Mouse (Mus musculus) Patski (cell line): Measurements from ENCODE around the gene Grhpr. TPM values are rescaled to one million over a fixed set of nuclear protein-coding genes. Genes with fewer than 3 reads are reported as not detected.
"Not testable (repeated sequence)": the region's sequence is repeated elsewhere in the genome, so short reads cannot be mapped to it uniquely, and the experiment has no call there.

Source experiments
- ATAC-seq: fragments of 100-300 bp; one replicate; pipeline ENCODE4 v1.8.0; 2021
- CTCF ChIA-PET: fragments of 350-600 bp; sonication (Branson Sonifier 250); formaldehyde crosslinking; loops from one replicate; lab custom pipeline; 2022; ENCODE audit warnings: inconsistent platforms; lab: Charles Lee
- POLR2A ChIA-PET: fragments of 350-600 bp; sonication (Branson Sonifier 250); formaldehyde crosslinking; loops from one replicate; lab custom pipeline; 2022; ENCODE audit warnings: antibody characterized with exemption, inconsistent platforms; lab: Charles Lee
- DNase-seq: peaks from one replicate; pipeline ENCODE4 v3.0.0-alpha.2; 2011; ENCODE audit warnings: low read depth, low spot score
- H3K27me3 ChIP-seq: fragments of 371-371 bp; one replicate; pipeline ENCODE4 v1.5.1; 2021
- CTCF ChIP-seq: fragments of 100-300 bp; IDR thresholded peaks from one replicate; pipeline ENCODE4 v1.5.1; 2021
- in situ Hi-C: fragments of 300-500 bp; cut with MboI; formaldehyde crosslinking; loops from 3 replicates; pipeline ENCODE4 v1.11.1; 2018; ENCODE audit warnings: low pct_unique_long_range_greater_than_20kb, mixed read lengths
- polyA plus RNA-seq: library from polyadenylated mRNA; unstranded; gene quantifications from one replicate; pipeline ENCODE4 v1.2.3, GENCODE M21; 2021

Gene Grhpr
- polyA plus RNA-seq, 1 experiment from 2014 or later = 23.7 TPM

GRCm38 (mm10) chr4:44973871-44974270, 7.3 kb upstream of the Grhpr start:
- ChIA-PET CTCF (interaction anchor here (0.7 to 1.4 kb wide), 4 partner anchors 8 to 38 kb away, joined by 3 to 9 read pairs (median 4); partner anchors contain the start of gene Zbtb5), POLR2A (no interaction called here)

GRCm38 (mm10) chr4:44974331-44974730, 6.9 kb upstream of the Grhpr start:
- DNase-seq (no peak), ATAC-seq (no peak)
- CTCF ChIA-PET = no interaction called here
- in situ Hi-C loops = loop anchor here (5.0 kb wide), 2 partner anchors 38 to 308 kb away; partner anchors contain the start of gene Zbtb5
- no peaks in the 10 kb centered on the region for H3K27me3 ChIP-seq
- POLR2A ChIA-PET = no interaction called here
- no peak for TF ChIP-seq CTCF

More at GRCm38 (mm10) chr4:44973871-44974270, 7.3 kb upstream of the Grhpr start:
- in situ Hi-C loops = loop anchor here (5.0 kb wide), 2 partner anchors 38 to 308 kb away; partner anchors contain the start of gene Zbtb5
- DNase-seq (no peak), ATAC-seq (no peak)
- no peaks in the 10 kb centered on the region for H3K27me3 ChIP-seq
- TF ChIP-seq CTCF = no peak

- TF ChIP-seq CTCF = no peak
- CTCF ChIA-PET = no interaction called here
- POLR2A ChIA-PET = no interaction called here
- no peaks in the 10 kb centered on the region for H3K27me3 ChIP-seq
- in situ Hi-C loops = no loop called here
- no peak for DNase-seq
- ATAC-seq = no peak
These were observed 5.1 kb upstream of the Grhpr start for GRCm38 (mm10) chr4:44976026-44976615.

GRCm38 (mm10) chr4:44976921-44977710, 4.1 kb upstream of the Grhpr start:
- TF ChIP-seq CTCF = no peak
- in situ Hi-C loops = no loop called here
- POLR2A ChIA-PET = no interaction called here
- no peak for DNase-seq
- CTCF ChIA-PET = no interaction called here
- no peak for ATAC-seq
- no peaks in the 10 kb centered on the region for H3K27me3 ChIP-seq

GRCm38 (mm10) chr4:44978175-44978574, 3.0 kb upstream of the Grhpr start:
- CTCF ChIA-PET = no interaction called here
- no peaks in the 10 kb centered on the region for H3K27me3 ChIP-seq
- TF ChIP-seq CTCF = no peak
- no peak for ATAC-seq
- no peak for DNase-seq
- POLR2A ChIA-PET = no interaction called here
- in situ Hi-C loops = no loop called here

GRCm38 (mm10) chr4:44979794-44980338, 1.3 kb upstream of the Grhpr start:
- ATAC-seq (no peak), DNase-seq (no peak)
- POLR2A ChIA-PET = no interaction called here

GRCm38 (mm10) chr4:44981974-44982287, 736 bp downstream of the Grhpr start:
- DNase-seq = no peak
- ChIA-PET CTCF (interaction anchor here (1.0 to 1.3 kb wide), 2 partner anchors 9 to 36 kb away, joined by 4 to 5 read pairs; partner anchors contain the start of gene Polr1e), POLR2A (interaction anchor here (0.9 kb wide), 1 partner anchor 31 kb away, joined by 3 read pairs; no protein-coding TSS in a partner anchor)
- in situ Hi-C loops = no loop called here
- no peak for TF ChIP-seq CTCF
- H3K27me3 ChIP-seq = no peaks in the 10 kb centered on the region
- ATAC-seq = no peak

More at GRCm38 (mm10) chr4:44979794-44980338, 1.3 kb upstream of the Grhpr start:
- in situ Hi-C loops = no loop called here
- no peaks in the 10 kb centered on the region for H3K27me3 ChIP-seq
- CTCF ChIA-PET = no interaction called here
- TF ChIP-seq CTCF = no peak

GRCm38 (mm10) chr4:44982440-44983130, 1.4 kb downstream of the Grhpr start:
- ChIA-PET CTCF (interaction anchor here (1.0 to 1.3 kb wide), 2 partner anchors 9 to 35 kb away, joined by 4 to 5 read pairs; partner anchors contain the start of gene Polr1e), POLR2A (no interaction called here)
- DNase-seq = no peak
- in situ Hi-C loops = no loop called here
- no peaks in the 10 kb centered on the region for H3K27me3 ChIP-seq
- ATAC-seq = no peak
- TF ChIP-seq CTCF = no peak

GRCm38 (mm10) chr4:44983131-44983740, 2.0 kb downstream of the Grhpr start:
- H3K27me3 ChIP-seq = no peaks in the 10 kb centered on the region
- CTCF ChIA-PET = no interaction called here
- no peak for TF ChIP-seq CTCF
- no peak for ATAC-seq
- no peak for DNase-seq
- in situ Hi-C loops = no loop called here
- POLR2A ChIA-PET = no interaction called here

GRCm38 (mm10) chr4:44990560-44990959, 9.4 kb downstream of the Grhpr start:
- in situ Hi-C loops = no loop called here
- DNase-seq (no peak), ATAC-seq (no peak)
- no peak for TF ChIP-seq CTCF
- POLR2A ChIA-PET = interaction anchor here (1.4 kb wide), 1 partner anchor 22 kb away, joined by 3 read pairs; the partner anchor contains the start of gene Zbtb5
- CTCF ChIA-PET = no interaction called here
- H3K27me3 ChIP-seq = no peaks in the 10 kb centered on the region

GRCm38 (mm10) chr4:44992330-44992729, 11.1 kb downstream of the Grhpr start:
- CTCF ChIA-PET, ATAC-seq, in situ Hi-C loops, H3K27me3 ChIP-seq, DNase-seq, POLR2A ChIA-PET: not testable (repeated sequence)

- DNase-seq, in situ Hi-C loops, CTCF ChIA-PET, POLR2A ChIA-PET, ATAC-seq, H3K27me3 ChIP-seq: not testable (repeated sequence)
These were observed 12.0 kb downstream of the Grhpr start for GRCm38 (mm10) chr4:44993179-44993578.
